Mouse (Mus musculus): ENCODE data around the gene Ptcra. TPM values are rescaled to one million over a fixed set of nuclear protein-coding genes. Genes with fewer than 3 reads are reported as not detected.
"Not testable (repeated sequence)": the region's sequence is repeated elsewhere in the genome, so short reads cannot be mapped to it uniquely, and the experiment has no call there.

Ptcra gene
- polyA plus RNA-seq, 2 experiments: 0.19 to 0.30 TPM

DNA sequence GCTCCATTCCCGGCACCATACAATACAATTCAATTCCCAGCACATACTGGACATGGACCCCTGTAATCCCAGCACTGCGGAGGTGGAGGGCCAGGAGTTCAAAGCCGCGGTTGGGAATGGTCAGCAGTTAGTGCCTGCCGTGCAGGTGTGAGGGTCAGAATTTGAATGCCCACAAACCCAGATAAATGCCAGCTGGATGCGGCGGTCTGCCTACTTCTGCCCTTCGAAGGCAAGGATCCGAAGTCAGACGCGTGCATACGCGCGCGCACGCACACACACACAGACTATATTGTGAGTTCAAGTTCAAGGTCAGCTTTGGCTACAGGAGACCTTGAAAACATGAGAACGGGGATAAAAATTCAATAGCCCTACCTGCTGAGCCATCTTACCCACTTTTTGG is 8.1 kb upstream of the Ptcra start:
- Histone ChIP-seq H3K9me3 (ENCODE audit: control insufficient read depth, low read length) (no peaks in the 10 kb centered on the region), H3K9ac (ENCODE audit: low read depth, low read length, severe bottlenecking) (peak overlapping the region; percentile 83), H3K4me1 (ENCODE audit: control insufficient read depth, insufficient read depth, low read length) (peaks cover 10% of the 10 kb centered on the region), H3K36me3 (ENCODE audit: control insufficient read depth, insufficient read depth, low read length) (peaks cover 19% of the 10 kb centered on the region), H3K4me2 (replicated peaks; ENCODE audit: low read depth, low read length, severe bottlenecking) (peak overlapping the region; percentile 58), H3K4me3 (replicated peaks; ENCODE audit: low read length) (peak overlapping the region; percentile 92), H3K27me3 (ENCODE audit: control insufficient read depth, insufficient read depth, low read length) (no peaks in the 10 kb centered on the region), H3K27ac (replicated peaks; ENCODE audit: low read depth, low read length) (peak overlapping the region; percentile 84; the same call in 1 of the 2 replicates)
- no peak for DNase-seq (ENCODE audit: low spot score)
- 63% methylated on average over 17 of the region's 17 CpGs for WGBS
- TF ChIP-seq POLR2A (IDR thresholded peaks at IDR 0.05; ENCODE audit: borderline replicate concordance, extremely low read depth, insufficient read depth, insufficient read length): no peak
- no peak for ATAC-seq (ENCODE audit: low FRiP score, low read depth)

DNA sequence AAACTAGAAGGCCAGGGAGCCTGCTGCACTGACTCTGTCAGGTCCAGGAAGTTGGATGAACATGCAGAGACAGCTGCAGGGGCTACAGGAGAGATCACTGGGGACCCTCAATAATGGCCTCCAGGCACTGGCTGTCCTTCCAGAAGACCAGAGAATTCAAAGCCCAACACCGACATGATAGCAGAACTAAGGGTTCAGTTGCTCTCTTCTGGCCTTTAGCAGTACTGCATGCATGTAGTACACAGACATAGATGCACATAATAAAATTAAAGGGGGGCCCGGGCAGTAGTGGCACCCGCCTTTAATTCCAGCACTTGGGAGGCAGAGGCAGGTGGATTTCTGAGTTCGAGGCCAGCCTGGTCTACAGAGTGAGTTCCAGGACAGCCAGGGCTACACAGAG is 7.5 kb upstream of the Ptcra start:
- Histone ChIP-seq H3K4me1 (ENCODE audit: control insufficient read depth, insufficient read depth, low read length) (peaks cover 10% of the 10 kb centered on the region), H3K4me3 (replicated peaks; ENCODE audit: low read length) (no peak overlapping the region), H3K9me3 (ENCODE audit: control insufficient read depth, low read length) (no peaks in the 10 kb centered on the region), H3K27me3 (ENCODE audit: control insufficient read depth, insufficient read depth, low read length) (no peaks in the 10 kb centered on the region), H3K27ac (replicated peaks; ENCODE audit: low read depth, low read length) (no peak overlapping the region), H3K36me3 (ENCODE audit: control insufficient read depth, insufficient read depth, low read length) (peaks cover 13% of the 10 kb centered on the region), H3K9ac (ENCODE audit: low read depth, low read length, severe bottlenecking) (no peak overlapping the region), H3K4me2 (replicated peaks; ENCODE audit: low read depth, low read length, severe bottlenecking) (no peak overlapping the region)
- no peak for ATAC-seq (ENCODE audit: low FRiP score, low read depth)
- 81% methylated on average over 4 of the region's 4 CpGs for WGBS
- no peak for TF ChIP-seq POLR2A (IDR thresholded peaks at IDR 0.05; ENCODE audit: borderline replicate concordance, extremely low read depth, insufficient read depth, insufficient read length)
- DNase-seq (ENCODE audit: low spot score): no peak

- Histone ChIP-seq H3K36me3 (ENCODE audit: control insufficient read depth, insufficient read depth, low read length) (peaks cover 9% of the 10 kb centered on the region), H3K9ac (ENCODE audit: low read depth, low read length, severe bottlenecking) (no peak overlapping the region), H3K27ac (replicated peaks; ENCODE audit: low read depth, low read length) (no peak overlapping the region), H3K9me3 (ENCODE audit: control insufficient read depth, low read length) (no peaks in the 10 kb centered on the region), H3K4me2 (replicated peaks; ENCODE audit: low read depth, low read length, severe bottlenecking) (no peak overlapping the region), H3K27me3 (ENCODE audit: control insufficient read depth, insufficient read depth, low read length) (no peaks in the 10 kb centered on the region), H3K4me1 (ENCODE audit: control insufficient read depth, insufficient read depth, low read length) (peaks cover 10% of the 10 kb centered on the region), H3K4me3 (replicated peaks; ENCODE audit: low read length) (no peak overlapping the region)
- 93% methylated on average over 11 of the region's 11 CpGs for WGBS
- TF ChIP-seq POLR2A (IDR thresholded peaks at IDR 0.05; ENCODE audit: borderline replicate concordance, extremely low read depth, insufficient read depth, insufficient read length): no peak
- no peak for ATAC-seq (ENCODE audit: low FRiP score, low read depth)
- no peak for DNase-seq (ENCODE audit: low spot score)
Measured at GRCm38 (mm10) chr17:46770546-46770945, 7.0 kb upstream of the Ptcra start.

GRCm38 (mm10) chr17:46767868-46768267 is 4.4 kb upstream of the Ptcra start:
- Histone ChIP-seq H3K9me3 (ENCODE audit: control insufficient read depth, low read length) (no peaks in the 10 kb centered on the region), H3K9ac (ENCODE audit: low read depth, low read length, severe bottlenecking) (no peak overlapping the region), H3K27me3 (ENCODE audit: control insufficient read depth, insufficient read depth, low read length) (no peaks in the 10 kb centered on the region), H3K27ac (replicated peaks; ENCODE audit: low read depth, low read length) (no peak overlapping the region), H3K4me1 (ENCODE audit: control insufficient read depth, insufficient read depth, low read length) (peaks cover 4% of the 10 kb centered on the region), H3K36me3 (ENCODE audit: control insufficient read depth, insufficient read depth, low read length) (no peaks in the 10 kb centered on the region), H3K4me2 (replicated peaks; ENCODE audit: low read depth, low read length, severe bottlenecking) (no peak overlapping the region), H3K4me3 (replicated peaks; ENCODE audit: low read length) (no peak overlapping the region)
- no peak for TF ChIP-seq POLR2A (IDR thresholded peaks at IDR 0.05; ENCODE audit: borderline replicate concordance, extremely low read depth, insufficient read depth, insufficient read length)
- DNase-seq (ENCODE audit: low spot score) (no peak), ATAC-seq (ENCODE audit: low FRiP score, low read depth) (no peak)
- 40% methylated on average over 8 of the region's 8 CpGs for WGBS

- H3K4me1 ChIP-seq (ENCODE audit: control insufficient read depth, insufficient read depth, low read length); H3K9ac ChIP-seq (ENCODE audit: low read depth, low read length, severe bottlenecking); H3K27ac ChIP-seq (replicated peaks; ENCODE audit: low read depth, low read length); H3K4me2 ChIP-seq (replicated peaks; ENCODE audit: low read depth, low read length, severe bottlenecking); H3K36me3 ChIP-seq (ENCODE audit: control insufficient read depth, insufficient read depth, low read length); H3K27me3 ChIP-seq (ENCODE audit: control insufficient read depth, insufficient read depth, low read length); ATAC-seq (ENCODE audit: low FRiP score, low read depth); H3K9me3 ChIP-seq (ENCODE audit: control insufficient read depth, low read length); H3K4me3 ChIP-seq (replicated peaks; ENCODE audit: low read length); DNase-seq (ENCODE audit: low spot score): not testable (repeated sequence)
- WGBS: 57% methylated on average over 8 of the region's 9 CpGs
Measured at GRCm38 (mm10) chr17:46764916-46765315, 1.4 kb upstream of the Ptcra start.

GRCm38 (mm10) chr17:46758753-46759152 is 4.8 kb downstream of the Ptcra start:
- no peak overlapping the region for H3K4me3 ChIP-seq (replicated peaks; ENCODE audit: low read length)
- TF ChIP-seq POLR2A (IDR thresholded peaks at IDR 0.05; ENCODE audit: borderline replicate concordance, extremely low read depth, insufficient read depth, insufficient read length): no peak
- H3K27me3 ChIP-seq (ENCODE audit: control insufficient read depth, insufficient read depth, low read length): no peaks in the 10 kb centered on the region
- 82% methylated on average over 12 of the region's 12 CpGs for WGBS
- no peaks in the 10 kb centered on the region for H3K4me1 ChIP-seq (ENCODE audit: control insufficient read depth, insufficient read depth, low read length)
- H3K9me3 ChIP-seq (ENCODE audit: control insufficient read depth, low read length): no peaks in the 10 kb centered on the region
- no peak overlapping the region for H3K9ac ChIP-seq (ENCODE audit: low read depth, low read length, severe bottlenecking)
- no peak overlapping the region for H3K27ac ChIP-seq (replicated peaks; ENCODE audit: low read depth, low read length)
- no peak overlapping the region for H3K4me2 ChIP-seq (replicated peaks; ENCODE audit: low read depth, low read length, severe bottlenecking)
- ATAC-seq (ENCODE audit: low FRiP score, low read depth): no peak
- no peak for DNase-seq (ENCODE audit: low spot score)
- H3K36me3 ChIP-seq (ENCODE audit: control insufficient read depth, insufficient read depth, low read length): no peaks in the 10 kb centered on the region

Measured in limb, embryonic 14.5 days (tissue).